Mouse (Mus musculus) testis, adult 2 months (tissue): Measurements from ENCODE around the gene Ppp4c. TPM values are rescaled to one million over a fixed set of nuclear protein-coding genes. Genes with fewer than 3 reads are reported as not detected.
A peak's percentile ranks its signal among the peaks of the same experiment; 100 is the strongest.

Experiments
- H3K27ac ChIP-seq: fragments of 200-500 bp; 2 replicates; pipeline ENCODE4 v1.5.1; 2012; ENCODE audit warnings: low read depth, low read length; ENCODE audit not compliant: control insufficient read depth, insufficient read depth
- H3K27me3 ChIP-seq: fragments of 200-500 bp; 2 replicates; pipeline ENCODE4 v1.6.1; 2012; ENCODE audit warnings: mild to moderate bottlenecking, low read length, moderate library complexity; ENCODE audit not compliant: control insufficient read depth, insufficient read depth
- H3K36me3 ChIP-seq: fragments of 200-500 bp; 2 replicates; pipeline ENCODE4 v1.6.1; 2012; ENCODE audit warnings: mild to moderate bottlenecking, low read length; ENCODE audit not compliant: control insufficient read depth, insufficient read depth
- H3K4me1 ChIP-seq: fragments of 200-500 bp; 2 replicates; pipeline ENCODE4 v1.6.1; 2012; ENCODE audit warnings: low read length; ENCODE audit not compliant: control insufficient read depth, insufficient read depth
- H3K4me3 ChIP-seq: fragments of 200-500 bp; 2 replicates; pipeline ENCODE4 v1.5.1; 2012; ENCODE audit warnings: low read depth, mild to moderate bottlenecking, low read length, moderate library complexity, mixed read lengths; ENCODE audit not compliant: control insufficient read depth
- CTCF ChIP-seq: fragments of 200-500 bp; IDR thresholded peaks from 2 replicates; pipeline ENCODE4 v1.5.1; 2012; ENCODE audit warnings: low read depth, mild to moderate bottlenecking, inconsistent platforms, low read length, moderate library complexity; ENCODE audit not compliant: control insufficient read depth, insufficient read depth, insufficient replicate concordance
- POLR2A ChIP-seq: fragments of 200-500 bp; IDR thresholded peaks from 2 replicates; pipeline ENCODE4 v1.6.1; 2012; ENCODE audit warnings: low read depth, mild to moderate bottlenecking, inconsistent platforms, low read length, moderate library complexity; ENCODE audit not compliant: control insufficient read depth
- polyA plus RNA-seq: library from polyadenylated mRNA; depleted of rRNA; stranded (reverse); fragments of >200 nt; gene quantifications from 2 replicates; pipeline ENCODE4 v1.2.3, GENCODE M21; 2012

The Ppp4c gene
- polyA plus RNA-seq, 1 experiment, result 252 TPM

DNA sequence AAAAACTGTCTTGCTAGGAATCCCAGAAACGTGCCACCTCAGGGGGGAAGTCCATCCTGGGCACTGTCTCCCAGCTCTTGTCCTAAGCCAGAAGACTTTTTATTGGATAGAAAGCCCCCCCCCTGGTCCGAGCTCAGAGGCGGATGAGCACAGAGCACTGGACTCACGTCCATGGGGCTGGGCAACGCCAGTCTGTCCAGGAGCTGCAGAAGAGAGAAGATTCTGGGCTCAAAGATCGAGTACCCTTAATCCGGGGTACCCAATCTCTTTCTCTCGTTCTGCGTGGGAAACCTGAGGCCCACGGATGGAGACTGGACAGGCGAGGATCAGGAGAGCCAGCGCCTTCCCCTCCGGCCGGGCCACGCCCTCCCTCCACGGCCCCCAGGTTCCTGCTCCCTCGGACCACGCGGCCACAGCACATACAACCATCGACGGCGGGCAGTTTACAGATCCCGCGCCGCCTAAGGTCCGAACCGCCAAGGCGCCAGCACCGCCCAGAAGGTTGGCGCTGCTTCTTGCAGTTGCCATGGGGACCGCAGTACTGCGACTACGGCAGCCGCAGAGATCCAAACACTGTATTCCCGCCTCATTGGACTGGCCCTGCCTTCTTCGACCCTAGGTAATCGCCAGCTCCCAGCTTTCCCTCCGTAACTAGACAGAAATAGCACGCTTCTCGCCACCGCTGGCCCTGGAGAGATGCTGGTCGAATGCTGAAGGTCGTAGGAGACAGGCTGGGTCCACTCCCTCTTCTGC is 16.6 kb upstream of the Ppp4c start:
- Histone ChIP-seq H3K4me3 (peak overlapping the region; percentile 86), H3K27me3 (no peaks in the 10 kb centered on the region), H3K4me1 (peaks cover 13% of the 10 kb centered on the region), H3K36me3 (no peaks in the 10 kb centered on the region), H3K27ac (peak overlapping the region; percentile 72)
- TF ChIP-seq CTCF (no peak), POLR2A (peak; percentile 88)

DNA sequence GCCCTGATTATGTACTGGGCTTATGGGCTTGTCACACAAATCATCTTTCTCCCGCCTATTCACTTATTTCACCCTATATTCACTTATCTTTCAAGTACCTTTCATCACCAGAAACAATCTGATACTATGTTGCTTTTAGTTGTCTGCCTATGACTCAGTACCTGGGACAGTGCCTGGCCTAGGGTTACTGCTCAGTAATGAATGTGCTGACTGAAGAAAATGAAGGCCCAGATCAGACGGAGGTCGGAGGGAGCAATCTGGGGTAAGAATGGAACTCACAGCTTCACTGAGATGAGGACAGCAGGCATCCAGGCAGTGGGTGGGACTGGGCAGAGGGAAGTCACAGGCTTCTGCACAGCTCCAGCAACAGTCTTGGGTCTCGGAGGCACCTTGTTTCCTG is 15.1 kb upstream of the Ppp4c start:
- Histone ChIP-seq H3K27ac (no peak overlapping the region), H3K4me3 (peak overlapping the region; percentile 86), H3K27me3 (no peaks in the 10 kb centered on the region), H3K36me3 (no peaks in the 10 kb centered on the region), H3K4me1 (peaks cover 13% of the 10 kb centered on the region)
- TF ChIP-seq POLR2A, result no peak
- no peak for TF ChIP-seq CTCF

DNA sequence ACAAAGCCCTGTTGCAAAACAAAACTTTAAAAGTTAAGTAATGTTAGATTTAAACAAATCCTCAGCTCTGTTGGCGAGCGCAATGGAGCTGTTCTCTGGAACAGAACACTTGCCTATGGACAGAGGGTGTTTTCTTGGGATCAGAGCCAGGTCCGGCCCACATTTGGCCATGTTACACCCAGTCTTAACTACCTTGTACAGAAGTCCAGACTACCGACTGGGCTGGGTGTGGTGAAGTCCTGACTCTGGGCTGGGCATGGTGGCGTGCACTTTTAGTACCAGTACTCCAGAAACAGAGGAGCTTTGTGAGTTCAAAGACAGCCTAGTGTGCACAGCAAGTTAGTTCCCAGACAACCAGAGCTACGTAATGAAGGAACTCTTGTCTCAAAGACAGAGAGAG is 14.7 kb upstream of the Ppp4c start:
- Histone ChIP-seq H3K4me3 (peak overlapping the region; percentile 23), H3K36me3 (no peaks in the 10 kb centered on the region), H3K4me1 (peaks cover 13% of the 10 kb centered on the region), H3K27me3 (no peaks in the 10 kb centered on the region), H3K27ac (no peak overlapping the region)
- TF ChIP-seq POLR2A (no peak), CTCF (no peak)

DNA sequence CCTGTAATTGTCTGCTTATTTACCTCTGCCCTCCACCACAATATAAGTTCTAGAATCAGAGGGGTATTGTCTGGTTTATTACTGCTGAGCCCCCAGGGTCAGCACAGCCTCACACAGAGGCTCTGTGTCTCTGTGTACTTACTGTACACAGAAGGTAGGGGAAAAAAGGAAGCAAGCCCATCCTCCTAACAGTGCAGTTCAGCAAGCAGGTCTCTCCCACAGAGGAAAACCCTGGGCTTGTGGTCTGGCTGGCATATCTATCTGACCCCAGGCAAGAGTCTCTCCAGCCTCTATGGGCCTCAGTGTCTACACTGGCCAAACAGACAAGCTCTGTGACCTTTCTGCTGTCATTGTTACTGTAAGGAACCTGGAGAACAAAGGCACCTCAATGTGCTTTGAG is 11.5 kb upstream of the Ppp4c start:
- no peak for TF ChIP-seq POLR2A
- no peak for TF ChIP-seq CTCF
- no peak overlapping the region for H3K27ac ChIP-seq
- no peaks in the 10 kb centered on the region for H3K36me3 ChIP-seq
- H3K4me3 ChIP-seq, result no peak overlapping the region
- no peaks in the 10 kb centered on the region for H3K27me3 ChIP-seq
- peaks cover 22% of the 10 kb centered on the region for H3K4me1 ChIP-seq

DNA sequence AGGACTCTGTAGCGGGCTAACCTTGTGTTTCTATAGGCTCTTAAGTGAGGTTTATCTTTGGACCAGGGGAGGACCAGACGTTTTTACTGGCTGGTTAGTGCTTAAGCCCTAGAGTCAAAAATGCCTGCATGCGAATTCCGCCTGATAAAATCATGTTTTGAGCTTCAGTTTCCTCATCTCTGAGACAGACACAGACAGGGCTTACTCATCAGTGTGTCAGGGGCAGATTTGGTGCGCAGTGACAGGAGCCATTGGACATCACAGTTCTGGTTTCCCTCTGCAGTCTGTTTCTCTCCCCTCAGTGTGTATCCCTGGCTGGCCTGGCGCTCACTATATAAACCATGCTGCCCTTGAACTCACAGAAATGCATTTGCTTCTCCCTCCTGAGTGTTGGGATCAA is 10.9 kb upstream of the Ppp4c start:
- Histone ChIP-seq H3K4me3 (no peak overlapping the region), H3K27ac (no peak overlapping the region), H3K4me1 (peaks cover 26% of the 10 kb centered on the region), H3K27me3 (no peaks in the 10 kb centered on the region), H3K36me3 (no peaks in the 10 kb centered on the region)
- TF ChIP-seq CTCF, result no peak
- no peak for TF ChIP-seq POLR2A

DNA sequence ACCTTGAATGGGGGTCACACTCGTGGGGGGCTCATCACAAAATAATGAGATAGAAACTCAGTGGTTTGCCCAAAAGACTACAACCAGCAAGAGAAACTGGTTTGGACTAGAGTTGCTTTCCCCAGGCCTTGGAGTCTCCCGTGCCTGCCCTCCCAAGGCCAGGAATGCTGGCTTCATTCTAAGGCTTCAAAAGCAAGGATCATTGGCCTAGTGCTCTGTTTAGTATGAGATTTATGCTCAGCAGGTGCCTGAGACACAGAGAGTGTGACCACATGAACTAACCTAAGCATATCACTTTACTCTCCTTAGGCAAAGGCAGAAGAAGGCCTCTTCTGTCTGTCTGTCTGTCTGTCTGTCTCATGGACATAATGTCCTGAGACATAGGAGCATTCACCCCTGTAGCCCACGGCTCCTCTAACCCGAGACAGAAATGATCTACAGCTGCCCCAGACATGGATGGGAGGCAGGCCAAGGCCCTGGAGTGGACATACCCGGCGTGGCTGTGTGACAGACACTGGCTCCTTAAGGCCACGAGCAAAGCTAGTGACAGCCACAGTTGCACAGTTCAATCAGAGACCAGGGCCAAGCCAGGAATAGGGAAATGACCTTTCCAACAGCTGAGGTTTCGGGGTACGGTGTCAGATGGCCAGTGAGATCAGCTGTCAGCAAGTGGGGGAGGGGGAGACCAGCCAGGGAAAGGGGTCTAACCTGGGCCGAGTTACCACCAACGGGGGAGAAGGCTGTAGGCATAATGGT is 10.0 kb upstream of the Ppp4c start:
- TF ChIP-seq CTCF, result no peak
- no peak for TF ChIP-seq POLR2A
- Histone ChIP-seq H3K27ac (no peak overlapping the region), H3K27me3 (no peaks in the 10 kb centered on the region), H3K4me3 (no peak overlapping the region), H3K36me3 (no peaks in the 10 kb centered on the region), H3K4me1 (peaks cover 19% of the 10 kb centered on the region)

DNA sequence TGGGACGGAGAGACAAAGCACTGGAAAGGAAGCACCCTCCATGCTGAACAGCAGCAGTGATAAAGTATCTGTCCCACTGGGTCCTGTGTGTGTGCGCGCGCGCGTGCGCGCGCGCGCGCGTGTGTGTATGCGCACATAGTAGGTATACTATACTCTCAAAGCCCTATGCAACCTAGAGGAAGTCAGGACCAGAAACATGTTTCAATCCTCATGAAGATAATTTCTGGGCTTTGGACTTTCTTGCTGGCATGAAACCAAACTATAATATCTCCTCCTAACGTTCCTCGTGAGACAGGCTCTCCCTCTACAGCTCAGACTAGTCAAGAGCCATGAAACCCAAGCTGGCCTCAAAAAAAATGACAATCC is 8.7 kb upstream of the Ppp4c start:
- H3K36me3 ChIP-seq, result no peaks in the 10 kb centered on the region
- H3K27me3 ChIP-seq, result no peaks in the 10 kb centered on the region
- no peak overlapping the region for H3K27ac ChIP-seq
- TF ChIP-seq POLR2A (no peak), CTCF (no peak)
- H3K4me1 ChIP-seq, result peaks cover 17% of the 10 kb centered on the region
- peak overlapping the region; percentile 94 for H3K4me3 ChIP-seq
